Comparison of ENCODE assay signal across 17 mouse cellular contexts in the genomic region with DNA sequence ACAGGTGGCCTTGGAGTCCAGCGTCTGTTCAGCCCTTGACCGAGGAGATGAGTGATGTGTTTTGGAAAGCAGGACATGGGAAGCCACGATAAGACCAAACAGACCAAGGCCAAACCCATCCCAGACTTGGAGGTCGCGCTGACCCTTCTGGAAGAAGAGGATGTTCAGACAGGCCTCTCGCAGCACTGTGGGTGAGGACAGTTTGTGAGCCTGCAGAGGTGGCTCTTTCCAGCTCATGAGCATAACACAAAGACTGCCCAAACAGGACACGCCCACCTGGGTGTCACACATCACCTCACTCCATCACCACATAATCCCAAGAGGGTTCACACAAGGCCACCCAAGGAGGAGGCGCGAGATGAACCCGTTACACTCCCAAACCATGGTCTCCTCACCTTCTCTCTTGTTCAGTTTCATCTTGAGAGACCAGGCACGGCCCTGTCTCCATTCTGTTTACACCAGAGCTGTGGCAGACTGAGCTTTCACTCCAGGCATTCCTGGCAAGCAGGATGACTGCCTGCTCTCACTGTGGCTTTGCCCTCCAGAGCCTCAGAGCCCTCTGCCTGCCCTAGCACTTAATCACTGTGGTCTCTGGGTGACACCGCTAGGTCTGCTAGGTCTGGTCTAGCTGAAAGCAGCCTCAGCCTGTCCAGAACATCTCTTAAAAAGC. TPM values are rescaled to one million over a fixed set of nuclear protein-coding genes. Genes with fewer than 3 reads are reported as not detected.
DNase-seq lines count a peak whose midpoint lies in the region; ATAC-seq and TF ChIP-seq lines count a peak whose summit lies in the region.
"Had no signal": no experiment of that assay in that cellular context is flagged by ENCODE, and none has a peak within 500 bp of the region (broad histone marks: within the 10 kb centered on the region; RNA-seq: fewer than 3 reads in every experiment).

No protein-coding gene starts in this region.

- no peak overlapping the region for H3K4me3 ChIP-seq in liver, postnatal 0 days (ENCODE audit: low read depth, low read length)
- H3K4me3 ChIP-seq in liver, embryonic 11.5 days (ENCODE audit: low read depth, low read length), result no peak overlapping the region
- H3K4me3 ChIP-seq in forebrain, embryonic 11.5 days (ENCODE audit: low read depth, low read length), result no peak overlapping the region
- H3K4me3 ChIP-seq: embryonic facial prominence, embryonic 10.5 days; erythroblast, embryonic 14.5 days; hindbrain, embryonic 10.5 days; lung, embryonic 15.5 days; midbrain, embryonic 15.5 days had no signal

- H3K27me3 ChIP-seq in liver, postnatal 0 days (ENCODE audit: insufficient read depth, low read length), result no peaks in the 10 kb centered on the region
- H3K27me3 ChIP-seq in liver, embryonic 11.5 days (replicated peaks; ENCODE audit: control insufficient read depth, insufficient read depth, low read length), result no peaks in the 10 kb centered on the region
- H3K27me3 ChIP-seq in forebrain, embryonic 11.5 days (ENCODE audit: control insufficient read depth, insufficient read depth, low read length), result no peaks in the 10 kb centered on the region
- H3K27me3 ChIP-seq: lung, embryonic 15.5 days; midbrain, embryonic 15.5 days had no signal

- H3K9ac ChIP-seq in liver, postnatal 0 days (replicated peaks), result no peak overlapping the region
- H3K9ac ChIP-seq in liver, embryonic 11.5 days (ENCODE audit: low read depth, low read length), result no peak overlapping the region
- no peak overlapping the region for H3K9ac ChIP-seq in forebrain, embryonic 11.5 days (ENCODE audit: low read length)
- H3K9ac ChIP-seq: lung, embryonic 15.5 days; midbrain, embryonic 15.5 days had no signal

- H3K4me1 ChIP-seq in liver, postnatal 0 days (ENCODE audit: insufficient read depth), result no peaks in the 10 kb centered on the region
- H3K4me1 ChIP-seq in liver, embryonic 11.5 days (replicated peaks; ENCODE audit: control insufficient read depth, insufficient read depth, low read length), result no peaks in the 10 kb centered on the region; the same call in none of the 2 replicates
- H3K4me1 ChIP-seq in forebrain, embryonic 11.5 days (replicated peaks; ENCODE audit: control insufficient read depth, insufficient read depth, low read length), result no peaks in the 10 kb centered on the region
- H3K4me1 ChIP-seq: lung, embryonic 15.5 days; midbrain, embryonic 15.5 days had no signal

- no peak overlapping the region for H3K27ac ChIP-seq in liver, postnatal 0 days (ENCODE audit: low read depth)
- no peak overlapping the region for H3K27ac ChIP-seq in liver, embryonic 11.5 days (ENCODE audit: low read depth, low read length)
- H3K27ac ChIP-seq in forebrain, embryonic 11.5 days (ENCODE audit: low read depth, low read length), result no peak overlapping the region
- H3K27ac ChIP-seq: embryonic facial prominence, embryonic 10.5 days; hindbrain, embryonic 10.5 days; lung, embryonic 15.5 days; midbrain, embryonic 15.5 days had no signal

- no peaks in the 10 kb centered on the region for H3K9me3 ChIP-seq in liver, postnatal 0 days (ENCODE audit: low read length)
- no peaks in the 10 kb centered on the region for H3K9me3 ChIP-seq in liver, embryonic 11.5 days (ENCODE audit: control insufficient read depth, low read length)
- no peaks in the 10 kb centered on the region for H3K9me3 ChIP-seq in forebrain, embryonic 11.5 days (ENCODE audit: control insufficient read depth, low read length)
- H3K9me3 ChIP-seq: hindbrain, embryonic 10.5 days; lung, embryonic 15.5 days; midbrain, embryonic 15.5 days had no signal

- TF ChIP-seq CTCF in liver, postnatal 0 days (IDR thresholded peaks at IDR 0.05; ENCODE audit: low read depth), result no peak

- no peak for ATAC-seq in liver, postnatal 0 days
- ATAC-seq in liver, embryonic 11.5 days (replicated peaks; ENCODE audit: low FRiP score), result no peak
- no peak for ATAC-seq in forebrain, embryonic 11.5 days (replicated peaks; ENCODE audit: low FRiP score)
- ATAC-seq: inflammation-experienced regulatory T-cells, adult 6 months; midbrain, embryonic 15.5 days had no signal

- intact Hi-C loops in heart, postnatal 25 days (cut with DNase I), result no loop called here

- no peak for TF ChIP-seq EP300 in liver, postnatal 0 days (IDR thresholded peaks at IDR 0.05; ENCODE audit: low read depth)

- no peak overlapping the region for H3K4me2 ChIP-seq in liver, postnatal 0 days (ENCODE audit: low read depth, low read length)
- H3K4me2 ChIP-seq in liver, embryonic 11.5 days, result no peak overlapping the region
- no peak overlapping the region for H3K4me2 ChIP-seq in forebrain, embryonic 11.5 days (ENCODE audit: low read depth, low read length, severe bottlenecking)
- H3K4me2 ChIP-seq: lung, embryonic 15.5 days; midbrain, embryonic 15.5 days had no signal

- no peaks in the 10 kb centered on the region for H3K36me3 ChIP-seq in liver, postnatal 0 days (replicated peaks; ENCODE audit: insufficient read depth, low read length)
- H3K36me3 ChIP-seq in liver, embryonic 11.5 days (ENCODE audit: control insufficient read depth, insufficient read depth, low read length), result no peaks in the 10 kb centered on the region
- H3K36me3 ChIP-seq in forebrain, embryonic 11.5 days (ENCODE audit: control insufficient read depth, insufficient read depth, low read length), result no peaks in the 10 kb centered on the region
- H3K36me3 ChIP-seq: lung, embryonic 15.5 days; midbrain, embryonic 15.5 days had no signal

- peak; percentile 10 to 13 for DNase-seq in heart, adult 18-20 months
- no peak for DNase-seq in heart, postnatal 25 days (ENCODE audit: low spot score)
- DNase-seq in liver, postnatal 0 days, result peak; percentile 22
- no peak for DNase-seq in liver, embryonic 11.5 days (ENCODE audit: low spot score)
- peak; percentile 54 for DNase-seq in adrenal gland, postnatal 25 days
- peak; percentile 68 for DNase-seq in testis, postnatal 14 days (ENCODE audit: low spot score)
- DNase-seq in right cerebral cortex, postnatal 10 days (ENCODE audit: low spot score in 2 of 2), result no peak
- DNase-seq in forebrain, embryonic 11.5 days (ENCODE audit: low spot score), result no peak
- DNase-seq: cerebellum, postnatal 25 days; gastrocnemius, postnatal 14 days; liver had no signal

- 61% methylated on average over 12 of the region's 12 CpGs for WGBS in liver, postnatal 0 days (ENCODE audit: insufficient replicate concordance)
- 67% methylated on average over 12 of the region's 12 CpGs for WGBS in liver, embryonic 11.5 days
- 87% methylated on average over 12 of the region's 12 CpGs for WGBS in forebrain, embryonic 11.5 days

RNA-seq across cellular contexts. Expression of a gene that starts 35.8 kb away (rescaled TPM):
- total RNA-seq in heart, adult 18-20 months (2021), result under 1 TPM; 0.27 to 0.33 TPM
- total RNA-seq in heart, postnatal 25 days (2021), result under 1 TPM; 0.31 TPM
- 0.12 and 0.22 TPM in 2 replicates for polyA plus RNA-seq in liver, postnatal 0 days (2015; fragmentation: Nextera tagmentation; extraction: Ambion mirVana)
- polyA plus RNA-seq in liver, embryonic 11.5 days (2014; fragmentation: Nextera tagmentation; extraction: Ambion mirVana), result 4.3 and 5.5 TPM in 2 replicates
- 33.2 and 43.0 TPM in 2 replicates for total RNA-seq in adrenal gland, postnatal 25 days (2021)
- polyA plus RNA-seq in forebrain, embryonic 11.5 days (2014; fragmentation: Nextera tagmentation; extraction: Ambion mirVana), result 7.1 and 7.7 TPM in 2 replicates
- polyA plus RNA-seq: erythroblast, embryonic 14.5 days had no signal

RNA-seq across cellular contexts. Expression of a gene that starts 45.9 kb away (rescaled TPM):
- 10 to 100 TPM; 84.6 to 86.7 TPM for total RNA-seq in heart, adult 18-20 months (2021)
- 10 to 100 TPM; 67.2 to 69.3 TPM for total RNA-seq in heart, postnatal 25 days (2021)
- polyA plus RNA-seq in liver, postnatal 0 days (2015; fragmentation: Nextera tagmentation; extraction: Ambion mirVana), result 9.0 and 9.2 TPM in 2 replicates
- polyA plus RNA-seq in liver, embryonic 11.5 days (2014; fragmentation: Nextera tagmentation; extraction: Ambion mirVana), result 42.7 and 49.0 TPM in 2 replicates
- total RNA-seq in adrenal gland, postnatal 25 days (2021), result 39.1 and 46.5 TPM in 2 replicates
- 77.4 and 89.1 TPM in 2 replicates for polyA plus RNA-seq in forebrain, embryonic 11.5 days (2014; fragmentation: Nextera tagmentation; extraction: Ambion mirVana)

Comparison
In these comparisons a context has a peak if more than half of its experiments do, and no peak if none do; other contexts are left out.
1. DNase-seq: peak in heart, adult 18-20 months (2 of 2), liver, postnatal 0 days (single experiment), adrenal gland, postnatal 25 days (single experiment) and testis, postnatal 14 days (single experiment); none in heart, postnatal 25 days (single experiment), liver, embryonic 11.5 days (single experiment), right cerebral cortex, postnatal 10 days (0 of 2) and forebrain, embryonic 11.5 days (single experiment).
2. RNA of a gene that starts 35.8 kb away (total RNA-seq): 33.2 to 43.0 TPM in adrenal gland, postnatal 25 days; 0.27 to 0.33 TPM in heart, adult 18-20 months and 0.31 TPM in heart, postnatal 25 days; every median in the first group is over 10 times any median in the second.